Comparison of ENCODE assay signal across 37 mouse cellular contexts in genomic region chr19:25446683-25447082, GRCm38 (mm10). TPM values are rescaled to one million over a fixed set of nuclear protein-coding genes. Genes with fewer than 3 reads are reported as not detected.
"Had no signal": no experiment of that assay in that cellular context is flagged by ENCODE, and none has a peak within 500 bp of the region (broad histone marks: within the 10 kb centered on the region; RNA-seq: fewer than 3 reads in every experiment).

No protein-coding gene starts in this region.

- H3K27me3 ChIP-seq: hindbrain, embryonic 12.5 days; intestine, embryonic 15.5 days; liver, embryonic 13.5 days; liver, embryonic 15.5 days had no signal

- H3K4me1 ChIP-seq: hindbrain, embryonic 10.5 days; hindbrain, embryonic 12.5 days; intestine, embryonic 15.5 days; limb, embryonic 10.5 days; limb, embryonic 12.5 days; liver, embryonic 13.5 days; liver, embryonic 15.5 days had no signal

- H3K27ac ChIP-seq: gastrocnemius, adult 2 months; heart, embryonic 13.5 days; heart, embryonic 15.5 days; hindbrain, embryonic 10.5 days; hindbrain, embryonic 12.5 days; hindbrain, embryonic 14.5 days; intestine, embryonic 15.5 days; left cerebral cortex, adult 2 months; limb, embryonic 10.5 days; limb, embryonic 12.5 days; liver, embryonic 13.5 days; liver, embryonic 15.5 days had no signal

- H3K9ac ChIP-seq: heart, embryonic 15.5 days; hindbrain, embryonic 12.5 days; hindbrain, embryonic 14.5 days; intestine, embryonic 15.5 days; limb, embryonic 12.5 days; liver, embryonic 13.5 days; liver, embryonic 15.5 days had no signal

- H3K36me3 ChIP-seq: heart, embryonic 15.5 days; hindbrain, embryonic 10.5 days; hindbrain, embryonic 12.5 days; intestine, embryonic 15.5 days; limb, embryonic 10.5 days; limb, embryonic 12.5 days; liver, embryonic 13.5 days; liver, embryonic 15.5 days had no signal

- DNase-seq: gastrocnemius, adult 2 months; gastrocnemius, postnatal 10 days; gastrocnemius, postnatal 25 days; kidney, adult 18-20 months; kidney, postnatal 10 days; liver; liver, embryonic 13.5 days had no signal

- H3K4me3 ChIP-seq: gastrocnemius, adult 2 months; heart, embryonic 13.5 days; heart, embryonic 15.5 days; hindbrain, embryonic 10.5 days; hindbrain, embryonic 12.5 days; intestine, embryonic 15.5 days; left cerebral cortex, adult 2 months; limb, embryonic 10.5 days; limb, embryonic 12.5 days; liver, embryonic 13.5 days; liver, embryonic 15.5 days had no signal

- ATAC-seq: hindbrain, embryonic 16.5 days; inflammation-experienced regulatory T-cells, adult 6 months; intestine, embryonic 15.5 days; intestine, postnatal 0 days had no signal

RNA-seq across cellular contexts. Expression of gene Dmrt1, which starts 58.7 kb away (rescaled TPM):
- total RNA-seq: gastrocnemius, adult 2 months; gastrocnemius, postnatal 10 days; gastrocnemius, postnatal 25 days; gastrocnemius, postnatal 4 days; granulocyte monocyte progenitor cell, adult 5-6 weeks; heart, adult 8-10 months; heart, postnatal 25 days; heart, postnatal 4 days; layer of hippocampus, adult 18-20 months; layer of hippocampus, adult 8-10 months; layer of hippocampus, postnatal 10 days; layer of hippocampus, postnatal 25 days; left cerebral cortex, adult 2 months; left cerebral cortex, postnatal 14 days; left cerebral cortex, postnatal 36 days had no signal
- polyA plus RNA-seq: frontal cortex, adult 2 months; heart, embryonic 15.5 days; heart, postnatal 0 days; hindbrain, embryonic 10.5 days; hindbrain, embryonic 12.5 days; hindbrain, embryonic 14.5 days; hindbrain, embryonic 16.5 days; inflammation-experienced regulatory T-cells, adult 6 months; intestine, embryonic 15.5 days; intestine, postnatal 0 days; kidney, embryonic 14.5 days; kidney, embryonic 16.5 days; large intestine, adult 2 months; liver, embryonic 11.5 days; liver, embryonic 13.5 days; liver, embryonic 15.5 days had no signal
